Mouse (Mus musculus) gastrocnemius, adult 18-20 months (tissue): ENCODE data around the gene Ube2j1. TPM values are rescaled to one million over a fixed set of nuclear protein-coding genes. Genes with fewer than 3 reads are reported as not detected.
"Not testable (repeated sequence)": the region's sequence is repeated elsewhere in the genome, so short reads cannot be mapped to it uniquely, and the experiment has no call there.

ENCODE experiments used
- DNase-seq: peaks from one replicate; pipeline ENCODE4 v3.0.0; 2021; ENCODE audit warnings: low spot score
- long read RNA-seq, 2 experiments: library from polyadenylated mRNA; stranded (forward); transcript quantifications; one replicate each; pipeline ENCODE4 v2.0.0; 2021
- total RNA-seq, 2 experiments: library from RNA; stranded (reverse); gene quantifications; 2 replicates each; pipeline ENCODE4 v1.2.3; 2021

Gene Ube2j1
- total RNA-seq: 10 to 100 TPM; 47.3 to 49.3 TPM
- long read RNA-seq, experiment 1, transcript Ube2j1-202 (8 exons, 3,530 nt): major isoform, 19 of 70 reads
- long read RNA-seq, experiment 1, partial matches to known transcripts: 3 of 70 reads
- long read RNA-seq, experiment 1, other reads (novel, unspliced or antisense): 48 of 70 reads
- long read RNA-seq, experiment 2, transcript Ube2j1-202 (8 exons, 3,530 nt): major isoform, 21 of 45 reads
- long read RNA-seq, experiment 2, partial matches to known transcripts: 3 of 45 reads
- long read RNA-seq, experiment 2, other reads (novel, unspliced or antisense): 21 of 45 reads

DNA sequence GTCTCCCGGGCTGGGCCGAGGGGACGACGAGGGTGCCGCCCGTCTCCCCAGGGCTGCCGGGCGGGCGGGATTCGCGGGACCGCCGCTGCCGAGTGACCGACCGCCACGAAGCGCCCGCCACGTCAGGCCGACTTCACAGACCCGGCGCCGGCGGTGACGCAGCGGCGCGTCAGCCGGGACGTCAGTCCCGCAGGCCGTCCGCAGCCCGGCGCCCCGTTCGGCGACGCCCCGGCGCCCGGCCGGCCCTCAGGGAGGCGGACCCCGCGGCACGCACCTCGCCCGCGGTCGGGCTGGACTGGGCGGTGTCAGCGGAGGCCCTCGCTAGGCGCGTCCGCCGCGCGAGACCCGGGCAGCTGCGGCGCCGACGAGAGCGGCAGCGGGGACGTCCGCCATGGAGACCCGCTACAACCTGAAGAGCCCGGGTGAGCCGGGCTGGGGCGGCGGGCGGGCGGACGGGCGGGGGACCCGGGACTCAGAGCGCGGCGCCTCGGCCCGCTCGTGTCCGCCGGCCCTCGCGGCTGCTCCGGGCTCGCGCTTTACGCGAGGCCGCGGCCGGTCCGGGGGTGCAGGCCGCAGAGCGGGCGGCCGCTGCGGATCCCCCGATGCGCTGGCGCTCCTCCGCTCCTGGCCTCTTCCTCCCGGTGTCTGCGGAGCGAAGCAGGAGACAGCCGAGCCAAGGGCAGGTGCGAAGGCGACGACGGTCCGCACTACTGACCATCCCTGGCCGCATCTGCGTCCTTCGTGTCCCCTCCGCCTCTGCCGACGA is at the start of gene Ube2j1:
Gene Ube2j1, plus strand, starts transcription at position 222 of the 766 bp plus-strand sequence.
- peak; percentile 90 for DNase-seq

GRCm38 (mm10) chr4:32981617-32982016 is 49.6 kb upstream of the Ube2j1 start:
- no peak for DNase-seq

DNA sequence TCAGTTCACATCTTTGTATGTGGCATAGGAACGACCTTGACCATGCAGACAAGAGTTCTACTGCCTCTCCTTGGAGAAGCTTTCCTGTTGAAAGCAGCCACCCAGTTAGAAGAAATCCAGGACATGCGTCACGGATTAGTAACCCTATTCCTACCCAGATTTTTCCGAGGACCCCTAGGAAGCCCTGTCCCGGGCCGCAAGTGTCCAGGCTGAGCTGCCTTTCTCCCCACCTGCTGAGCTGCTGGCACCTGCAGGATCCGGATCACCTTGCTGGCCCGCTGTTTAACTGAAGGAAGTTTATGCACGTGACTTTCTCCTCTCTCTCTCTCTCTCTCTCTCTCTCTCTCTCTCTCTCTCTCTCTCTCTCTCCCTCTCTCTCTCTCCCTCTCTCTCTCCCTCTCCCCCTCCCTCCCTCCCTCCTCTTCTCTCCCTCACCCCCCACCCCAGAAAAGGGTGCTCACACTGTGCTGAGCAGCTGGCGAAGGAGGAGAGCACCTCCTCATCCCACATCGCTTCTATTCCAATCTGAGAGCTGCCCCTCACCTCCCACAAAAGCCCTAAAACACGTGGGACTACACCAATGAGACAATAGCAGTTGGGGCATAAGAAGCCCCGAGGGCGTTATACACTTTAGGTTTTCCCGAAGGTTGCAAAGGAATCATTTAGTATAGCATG is 49.0 kb upstream of the Ube2j1 start:
- DNase-seq: no peak

DNA sequence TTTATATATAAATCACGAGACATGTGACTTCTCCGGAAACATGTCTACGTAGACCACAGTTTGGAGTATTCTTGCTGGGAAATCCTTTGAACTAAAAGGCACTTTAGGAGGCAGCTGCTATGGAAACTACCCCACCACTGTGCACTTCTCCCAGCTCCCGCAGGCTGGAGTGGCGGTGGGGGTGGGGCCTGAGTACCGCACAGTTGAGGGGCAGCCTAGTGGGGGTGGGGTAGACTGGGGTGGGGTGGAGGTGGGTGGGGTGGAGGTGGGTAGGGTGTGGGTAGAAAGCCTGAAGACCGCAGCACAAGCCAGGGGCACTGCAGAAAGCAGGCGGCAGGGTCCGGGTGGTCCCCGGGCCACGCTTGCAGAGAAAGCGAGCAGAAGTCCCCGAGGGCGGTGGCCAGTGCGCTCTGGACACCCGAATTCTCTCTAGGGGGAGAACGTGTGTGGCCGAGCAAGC is 48.5 kb upstream of the Ube2j1 start, which contains the start of gene Rragd:
Gene Rragd, plus strand, starts transcription at position 322 of the 460 bp plus-strand sequence.
- DNase-seq: no peak

- DNase-seq: peak; percentile 72
Observed at GRCm38 (mm10) chr4:32983176-32984155, 47.8 kb upstream of the Ube2j1 start.

DNA sequence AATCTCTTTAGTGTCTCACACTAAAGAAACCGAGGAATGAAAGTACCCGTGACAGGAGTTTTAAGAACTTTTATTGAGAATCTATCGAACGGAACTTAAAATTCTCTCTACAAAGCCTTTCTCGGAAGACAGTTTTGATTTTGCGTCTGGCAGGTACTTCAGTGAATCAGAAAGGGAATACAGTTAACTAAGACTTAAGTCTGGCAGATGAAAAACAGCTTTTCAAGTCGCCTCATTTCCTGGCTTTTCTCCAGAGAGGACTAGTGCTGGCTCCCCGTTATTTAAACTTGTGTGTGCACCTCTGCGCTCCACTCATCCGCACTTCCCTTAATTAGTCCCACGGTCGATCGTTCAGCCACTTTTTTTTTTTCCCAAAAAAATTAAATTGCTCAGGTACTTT is 47.0 kb upstream of the Ube2j1 start:
- DNase-seq: no peak

DNA sequence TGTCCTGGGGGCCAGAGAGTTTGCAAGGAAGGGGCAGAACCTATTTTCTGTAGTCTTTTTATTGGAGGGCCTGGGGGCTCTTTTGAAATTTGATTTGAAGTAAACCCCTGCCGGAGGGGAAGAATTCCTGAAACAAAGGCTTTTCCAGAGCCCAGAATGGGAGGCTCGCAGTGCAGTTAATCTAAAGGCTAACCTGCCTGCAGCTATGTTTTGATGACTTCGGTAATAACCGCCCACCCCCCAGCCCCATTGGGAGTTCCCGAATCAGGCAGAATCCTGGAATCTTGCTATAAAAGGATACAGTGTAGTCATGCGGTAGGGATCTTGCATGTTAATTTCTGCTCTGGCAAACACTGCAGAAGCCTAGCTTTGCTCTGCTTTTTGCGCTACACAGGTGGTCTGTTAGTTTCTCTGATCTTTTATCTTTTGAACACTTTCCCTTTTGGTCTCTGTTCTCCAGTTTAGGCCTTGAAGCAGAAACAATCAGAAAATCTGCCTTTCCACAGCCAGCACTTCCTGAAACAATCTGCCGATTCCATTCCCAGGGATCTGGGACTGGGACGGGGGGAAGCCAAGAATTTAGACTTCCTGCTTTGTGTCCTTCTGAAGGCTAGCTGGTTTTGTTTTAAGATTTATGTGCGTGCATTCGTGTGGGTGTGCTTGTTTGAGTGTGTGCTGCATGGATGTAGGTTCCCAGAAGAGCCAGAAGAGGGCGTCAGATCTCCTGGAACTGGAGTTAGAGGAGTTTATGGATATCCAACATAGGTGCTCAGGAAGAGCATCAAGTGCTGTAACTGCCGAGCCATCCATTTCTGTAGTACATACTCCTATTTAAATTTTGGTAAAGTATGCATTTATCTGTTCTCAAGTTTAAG is 46.2 kb upstream of the Ube2j1 start:
- DNase-seq: no peak

DNA sequence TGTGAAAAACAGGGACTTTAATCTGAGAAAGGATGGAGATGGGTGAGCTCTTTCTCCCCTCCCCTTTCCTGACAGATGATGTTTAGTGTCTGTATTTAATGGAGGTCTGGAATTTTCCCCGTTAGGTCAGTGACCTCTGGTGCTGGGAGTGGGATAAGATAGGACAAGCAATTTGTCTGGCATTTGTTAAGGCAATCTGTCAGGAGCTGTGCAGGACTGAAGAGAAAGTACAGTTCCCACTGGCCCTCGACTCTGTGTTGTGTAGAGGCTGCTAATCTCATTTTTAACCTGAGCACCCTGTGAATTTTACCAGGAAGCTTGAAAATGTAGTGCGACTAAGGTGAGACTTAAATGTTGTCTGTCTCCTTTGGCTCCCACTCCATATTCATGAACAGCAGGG is 45.5 kb upstream of the Ube2j1 start:
- DNase-seq: no peak

- no peak for DNase-seq
Observed at GRCm38 (mm10) chr4:32987006-32987405, 44.2 kb upstream of the Ube2j1 start.

DNA sequence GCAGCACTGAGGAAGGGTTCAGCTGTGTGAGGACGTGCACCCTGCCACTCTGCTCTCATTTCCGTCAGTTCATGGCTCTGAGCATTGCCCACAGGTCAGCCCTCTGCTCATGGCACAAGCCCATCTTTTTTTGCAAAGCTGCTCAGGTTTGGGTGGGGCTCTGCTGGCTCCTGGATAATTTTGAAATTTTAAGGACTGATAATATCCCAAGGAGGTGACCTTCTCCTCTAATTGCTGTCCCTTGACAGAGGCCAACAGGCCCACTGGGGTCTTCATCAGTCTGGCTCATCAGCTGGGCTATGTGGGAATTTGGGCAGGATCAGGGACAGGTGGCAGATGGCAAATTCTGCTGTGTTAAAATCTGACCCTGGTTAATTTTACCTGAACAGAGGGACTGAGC is 41.9 kb upstream of the Ube2j1 start:
- no peak for DNase-seq

- DNase-seq: no peak
Observed at GRCm38 (mm10) chr4:32994168-32994567, 37.0 kb upstream of the Ube2j1 start.

- no peak for DNase-seq
Observed at GRCm38 (mm10) chr4:32996083-32996482, 35.1 kb upstream of the Ube2j1 start.

DNA sequence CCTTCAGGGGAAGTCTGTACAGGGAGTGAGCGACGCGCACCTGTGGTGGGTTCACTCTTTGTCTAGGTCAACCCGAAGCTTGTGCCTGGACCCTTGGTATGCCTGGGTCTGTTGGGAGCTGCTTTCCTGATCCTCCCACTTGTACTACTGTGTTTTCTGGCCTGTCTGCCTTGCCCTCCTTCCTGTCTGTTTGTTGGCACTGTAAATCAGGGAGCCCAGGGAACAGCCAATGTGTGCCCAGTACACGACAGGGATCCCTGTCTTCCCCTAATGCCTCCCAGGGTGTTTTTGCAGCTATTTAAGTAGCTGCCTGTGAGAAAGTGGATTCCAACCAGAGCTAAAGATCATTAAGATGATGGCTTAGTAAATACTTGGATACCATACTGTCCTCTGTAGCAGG is 33.6 kb upstream of the Ube2j1 start:
- DNase-seq: peak; percentile 24

GRCm38 (mm10) chr4:32998996-32999395 is 32.2 kb upstream of the Ube2j1 start:
- no peak for DNase-seq

DNA sequence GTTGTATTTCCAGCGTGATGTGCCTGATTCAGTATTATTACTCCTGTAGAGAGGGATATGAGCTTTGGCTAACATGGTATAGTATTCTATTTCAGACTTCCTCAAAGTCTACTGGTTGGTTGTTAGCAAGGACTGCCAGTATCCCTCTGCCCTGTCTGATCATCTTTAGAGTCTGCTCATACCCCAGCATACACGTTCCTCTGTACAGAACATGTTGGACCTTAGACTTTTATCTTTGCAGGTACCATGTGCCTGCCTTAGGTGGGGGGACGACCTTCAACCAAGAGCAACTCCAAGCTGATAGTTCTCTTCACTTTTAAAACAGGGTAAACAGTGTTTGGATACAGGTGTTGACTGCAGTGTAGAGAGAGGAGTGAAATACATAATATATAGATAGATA is 29.1 kb upstream of the Ube2j1 start:
- DNase-seq: no peak

DNA sequence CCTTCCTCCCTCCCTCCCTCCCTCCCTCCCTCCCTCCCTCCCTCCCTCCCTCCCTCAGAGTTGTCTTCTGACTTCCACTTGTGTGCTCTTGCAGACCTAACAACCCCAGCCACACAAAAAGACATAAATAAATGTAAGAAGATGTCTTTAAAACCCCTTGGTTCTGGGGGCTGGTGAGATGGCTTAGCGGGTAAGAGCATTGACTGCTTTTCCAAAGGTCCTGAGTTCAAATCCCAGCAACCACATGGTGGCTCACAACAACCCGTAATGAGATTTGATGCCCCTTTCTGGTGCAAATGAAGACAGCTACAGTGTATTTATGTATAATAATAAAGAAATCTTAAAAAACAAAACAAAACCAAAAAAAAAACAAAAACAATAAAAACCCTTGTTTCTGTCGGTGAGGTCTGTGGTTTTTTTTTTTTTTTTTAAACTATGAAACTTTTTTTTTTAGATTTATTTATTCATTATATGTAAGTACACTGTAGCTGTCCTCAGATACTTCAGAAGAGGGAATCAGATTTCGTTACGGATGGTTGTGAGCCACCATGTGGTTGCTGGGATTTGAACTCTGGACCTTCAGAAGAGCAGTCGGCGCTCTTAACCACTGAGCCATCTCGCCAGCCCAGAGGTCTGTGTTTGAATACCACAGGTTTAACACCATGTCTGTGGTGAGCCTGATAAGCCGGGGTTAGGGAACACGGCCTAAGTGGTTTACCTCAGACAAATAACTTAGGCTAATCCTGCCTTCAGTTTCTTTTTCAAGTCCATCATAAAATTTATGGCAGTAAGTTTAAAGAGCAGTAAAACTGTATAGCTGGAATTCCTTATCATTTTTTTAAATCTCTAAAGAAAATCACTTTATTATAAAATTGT is 25.4 kb upstream of the Ube2j1 start:
- DNase-seq: not testable (repeated sequence)

DNA sequence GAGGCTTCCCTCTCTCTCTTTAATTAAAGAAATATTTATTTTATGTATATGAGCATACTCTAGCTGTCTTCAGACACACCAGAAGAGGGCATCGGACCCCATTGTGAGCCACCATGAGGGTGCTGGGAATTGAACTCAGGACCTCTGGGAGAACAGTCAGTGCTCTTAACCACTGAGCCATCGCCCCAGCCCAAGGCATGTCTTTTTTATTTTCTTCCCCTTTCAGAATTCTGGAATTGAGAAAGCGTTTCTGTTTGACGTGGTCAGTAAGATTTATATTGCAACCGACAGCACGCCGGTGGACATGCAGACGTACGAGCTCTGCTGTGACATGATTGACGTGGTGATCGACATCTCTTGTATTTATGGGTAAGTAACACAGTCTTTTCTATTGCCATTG is 24.4 kb upstream of the Ube2j1 start:
- no peak for DNase-seq

- no peak for DNase-seq
Observed at GRCm38 (mm10) chr4:33007443-33008217, 23.6 kb upstream of the Ube2j1 start.
